Mouse (Mus musculus) lung, postnatal 0 days (tissue): ENCODE data around the gene Pmpca. TPM values are rescaled to one million over a fixed set of nuclear protein-coding genes. Genes with fewer than 3 reads are reported as not detected.
A peak's percentile ranks its signal among the peaks of the same experiment; 100 is the strongest.

Experiments used
- ATAC-seq: fragments of 200-750 bp; cut with Nextera tagmentation; 2 replicates; pipeline ENCODE4 v1.8.0; 2017; ENCODE audit warnings: moderate library complexity
- DNase-seq: peaks from one replicate; pipeline ENCODE4 v3.0.0-alpha.2; 2016; ENCODE audit warnings: low spot score
- H3K27ac ChIP-seq: fragments of 300-500 bp; sonication (generic); 2 replicates; pipeline ENCODE4 v1.5.1; 2014; ENCODE audit warnings: antibody characterized with exemption, mild to moderate bottlenecking, low read length, mixed read lengths
- H3K27me3 ChIP-seq: fragments of 300-500 bp; sonication (generic); replicated peaks from 2 replicates; pipeline ENCODE4 v1.6.1; 2014; ENCODE audit warnings: low read length, mixed read lengths; ENCODE audit not compliant: insufficient read depth
- H3K36me3 ChIP-seq: fragments of 300-500 bp; sonication (generic); 2 replicates; pipeline ENCODE4 v1.6.1; 2014; ENCODE audit warnings: low read length, mixed read lengths; ENCODE audit not compliant: insufficient read depth
- H3K4me1 ChIP-seq: fragments of 300-500 bp; sonication (generic); 2 replicates; pipeline ENCODE4 v1.6.1; 2014; ENCODE audit warnings: antibody characterized with exemption, low read depth, low read length, mixed read lengths; ENCODE audit not compliant: insufficient read depth
- H3K4me2 ChIP-seq: fragments of 300-500 bp; sonication (generic); replicated peaks from 2 replicates; pipeline ENCODE4 v1.6.1; 2014; ENCODE audit warnings: low read depth, mild to moderate bottlenecking, low read length, moderate library complexity, mixed read lengths
- H3K4me3 ChIP-seq: fragments of 300-500 bp; sonication (generic); 2 replicates; pipeline ENCODE4 v1.5.1; 2014; ENCODE audit warnings: low read depth, low read length
- H3K9ac ChIP-seq: fragments of 300-500 bp; sonication (generic); replicated peaks from 2 replicates; pipeline ENCODE4 v1.6.1; 2014; ENCODE audit warnings: low read depth, mild to moderate bottlenecking
- H3K9me3 ChIP-seq: fragments of 300-500 bp; sonication (generic); 2 replicates; pipeline ENCODE4 v1.6.1; 2016; ENCODE audit warnings: low read length, mixed read lengths
- CTCF ChIP-seq: IDR thresholded peaks from 2 replicates; pipeline ENCODE4 v1.5.1; 2016; ENCODE audit warnings: antibody characterized with exemption, mild to moderate bottlenecking
- EP300 ChIP-seq: IDR thresholded peaks from 2 replicates; pipeline ENCODE4 v1.6.1; 2016; ENCODE audit warnings: antibody characterized with exemption, mild to moderate bottlenecking, control low read depth
- WGBS: fragments of 180-500 bp; shearing (Covaris S2); extraction: QIAGEN DNeasy Blood & Tissue Kit; methylation state at CpG from one replicate; pipeline ENCODE4 v1.1.7; 2014; 5-methylcytosine and 5-hydroxymethylcytosine counted together
- polyA plus RNA-seq: library from polyadenylated mRNA; unstranded; fragments of >200 nt; fragmentation: Nextera tagmentation; extraction: Ambion mirVana; gene quantifications from 2 replicates; pipeline ENCODE4 v1.2.1, GENCODE M21; 2015

Gene Pmpca
- polyA plus RNA-seq, 1 experiment from 2014 or later: 39.0 TPM

DNA sequence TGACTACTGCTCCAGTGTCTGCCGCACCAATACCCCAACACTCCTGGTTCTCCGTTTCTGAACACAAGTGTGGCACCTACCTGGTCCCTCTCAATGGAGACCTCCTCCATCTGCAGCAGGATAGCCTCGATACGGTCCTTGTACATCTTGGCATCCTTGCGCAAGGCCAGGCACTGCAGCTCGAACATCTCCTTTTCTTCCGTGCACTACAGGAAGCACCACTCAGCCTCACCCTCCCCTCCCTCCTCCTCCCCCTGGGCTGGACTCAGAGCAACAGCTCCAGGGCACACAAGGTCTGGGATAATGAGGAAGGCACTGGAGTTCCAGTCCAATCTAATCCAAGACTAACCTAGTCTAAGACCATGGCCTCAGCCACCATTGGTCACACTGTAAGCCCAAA is 32.5 kb upstream of the Pmpca start:
- TF ChIP-seq EP300: no peak
- TF ChIP-seq CTCF: no peak
- DNase-seq: peak; percentile 50

DNA sequence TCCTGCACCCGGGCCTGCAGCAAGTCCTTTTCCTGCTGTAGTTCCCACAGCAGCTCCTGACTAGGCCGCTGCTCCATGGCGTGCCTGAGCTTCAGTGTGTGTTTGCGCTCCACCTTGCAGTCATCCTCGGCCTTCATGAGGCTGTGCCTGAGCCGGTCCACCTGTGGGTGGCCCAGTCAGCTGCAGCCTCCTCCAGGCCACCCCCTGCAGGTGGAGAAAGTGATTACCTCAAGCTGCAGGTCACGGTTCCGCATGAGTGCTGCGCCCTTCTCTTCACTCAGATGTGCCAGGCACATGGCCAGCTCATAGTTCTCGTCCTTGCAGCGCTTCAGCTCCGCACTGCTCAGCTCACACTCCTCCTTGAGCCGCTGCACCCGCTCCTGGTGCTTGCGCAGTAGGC is 31.7 kb upstream of the Pmpca start:
- 0 out of 2 replicates have a peak, but pooled peaks have one; percentile 8 for ATAC-seq
- H3K4me2 ChIP-seq: no peak overlapping the region
- H3K4me3 ChIP-seq: no peak overlapping the region
- H3K4me1 ChIP-seq: peaks cover 4% of the 10 kb centered on the region; the same call in 1 of the 2 replicates
- TF ChIP-seq EP300: no peak
- TF ChIP-seq CTCF: peak; percentile 61
- DNase-seq: no peak
- no peak overlapping the region for H3K9ac ChIP-seq
- 46% methylated on average over 15 of the region's 15 CpGs for WGBS
- H3K27me3 ChIP-seq: no peaks in the 10 kb centered on the region
- H3K36me3 ChIP-seq: no peaks in the 10 kb centered on the region
- no peaks in the 10 kb centered on the region for H3K9me3 ChIP-seq
- no peak overlapping the region for H3K27ac ChIP-seq

More for the DNA sequence above, 32.5 kb upstream of the Pmpca start:
- no peaks in the 10 kb centered on the region for H3K36me3 ChIP-seq
- no peaks in the 10 kb centered on the region for H3K27me3 ChIP-seq
- no peak overlapping the region for H3K9ac ChIP-seq
- peak overlapping the region; percentile 6; the same call in 1 of the 2 replicates for H3K4me2 ChIP-seq
- no peak overlapping the region for H3K4me3 ChIP-seq
- peaks cover 6% of the 10 kb centered on the region; the same call in 1 of the 2 replicates for H3K4me1 ChIP-seq
- no peaks in the 10 kb centered on the region for H3K9me3 ChIP-seq
- peak; percentile 18 for ATAC-seq
- WGBS: 57% methylated on average over 7 of the region's 7 CpGs
- no peak overlapping the region for H3K27ac ChIP-seq

DNA sequence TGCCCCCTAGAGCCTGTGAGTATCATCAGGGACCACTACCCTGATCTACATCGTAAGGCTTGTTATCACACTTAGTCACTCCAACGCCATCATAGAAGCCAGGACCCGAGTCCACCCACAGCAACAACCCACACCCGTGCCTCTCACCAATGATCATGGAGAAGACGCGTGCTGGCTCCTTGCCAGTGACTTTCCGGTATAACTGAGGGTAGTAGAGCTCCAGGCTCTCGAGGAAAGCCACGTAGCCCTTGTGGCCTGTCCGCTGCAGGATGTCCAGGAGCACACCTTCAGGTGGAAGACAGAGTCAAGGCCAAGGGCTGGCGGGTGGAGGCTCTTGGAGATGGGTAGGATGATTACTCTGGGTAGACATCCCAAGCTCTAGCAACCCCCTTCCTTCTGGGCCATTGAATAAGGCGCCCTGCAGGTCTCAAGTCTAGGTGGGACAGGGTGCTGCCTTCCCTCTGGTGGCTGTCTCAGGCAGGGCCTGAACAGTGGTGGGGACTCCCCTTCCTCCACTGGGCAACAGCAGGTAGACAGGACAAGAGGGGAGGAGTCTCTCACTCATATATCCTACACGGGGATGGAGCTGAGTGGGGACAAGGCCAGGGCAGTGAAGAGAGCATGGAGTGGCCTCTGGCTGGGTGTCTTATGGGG is 30.3 kb upstream of the Pmpca start:
- ATAC-seq (no peak), DNase-seq (no peak)
- Histone ChIP-seq H3K27ac (no peak overlapping the region), H3K9ac (no peak overlapping the region), H3K4me1 (no peaks in the 10 kb centered on the region), H3K9me3 (no peaks in the 10 kb centered on the region), H3K27me3 (no peaks in the 10 kb centered on the region), H3K4me2 (no peak overlapping the region), H3K4me3 (no peak overlapping the region), H3K36me3 (no peaks in the 10 kb centered on the region)
- 85% methylated on average over 13 of the region's 13 CpGs for WGBS
- TF ChIP-seq EP300 (no peak), CTCF (no peak)

GRCm38 (mm10) chr2:26359983-26360382 is 29.2 kb upstream of the Pmpca start:
- no peaks in the 10 kb centered on the region for H3K9me3 ChIP-seq

DNA sequence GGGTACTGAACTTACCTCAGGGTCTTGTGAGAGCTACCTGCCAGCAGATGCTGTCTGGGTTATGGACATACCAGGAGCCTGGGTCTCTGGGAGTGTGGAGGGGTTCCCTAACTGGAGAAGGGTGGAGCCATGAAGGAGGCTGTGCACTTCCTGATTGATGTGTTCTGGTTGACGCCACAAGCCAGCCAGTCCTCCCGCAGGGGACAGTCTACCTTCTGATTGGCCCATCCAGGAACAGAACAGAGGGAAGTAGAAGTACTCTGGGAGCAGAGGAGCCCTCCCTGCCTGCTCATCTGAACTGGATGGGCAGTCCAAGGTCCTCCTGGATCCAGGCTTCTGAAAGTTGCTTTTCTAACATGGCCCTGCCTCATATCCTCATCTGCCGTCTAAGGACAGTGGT is 28.4 kb upstream of the Pmpca start, which contains the start of gene Card9:
Gene Card9 (minus strand): TSS at position 147 of the 400 bp plus-strand sequence.
- Histone ChIP-seq H3K27me3 (no peaks in the 10 kb centered on the region), H3K36me3 (no peaks in the 10 kb centered on the region), H3K27ac (peak within 1 kb of the TSS; percentile 38; the same call in 1 of the 2 replicates), H3K9ac (no peak within 1 kb of the TSS), H3K4me2 (0 out of 2 replicates have a peak within 1 kb of the TSS, but pooled peaks have one; percentile 11), H3K4me1 (no peaks in the 10 kb centered on the region; the same call in 1 of the 2 replicates), H3K9me3 (no peaks in the 10 kb centered on the region), H3K4me3 (no peak within 1 kb of the TSS)
- ATAC-seq: peak; percentile 13; the same call in 1 of the 2 replicates
- WGBS: 33% methylated on average over 3 of the region's 3 CpGs
- DNase-seq: peak; percentile 32
- no peak for TF ChIP-seq CTCF
- TF ChIP-seq EP300: no peak

More at GRCm38 (mm10) chr2:26359983-26360382, 29.2 kb upstream of the Pmpca start:
- H3K27ac ChIP-seq: no peak overlapping the region
- H3K36me3 ChIP-seq: no peaks in the 10 kb centered on the region
- no peak overlapping the region for H3K9ac ChIP-seq
- DNase-seq (peak; percentile 66), ATAC-seq (peak; percentile 49)
- WGBS: 42% methylated on average over 6 of the region's 6 CpGs
- no peaks in the 10 kb centered on the region; the same call in 1 of the 2 replicates for H3K4me1 ChIP-seq
- H3K27me3 ChIP-seq: no peaks in the 10 kb centered on the region
- TF ChIP-seq CTCF: no peak
- TF ChIP-seq EP300: no peak
- H3K4me3 ChIP-seq: no peak overlapping the region
- H3K4me2 ChIP-seq: 0 out of 2 replicates have a peak overlapping the region, but pooled peaks have one; percentile 11

GRCm38 (mm10) chr2:26362991-26363390 is 26.1 kb upstream of the Pmpca start:
- peaks cover 14% of the 10 kb centered on the region; the same call in 1 of the 2 replicates for H3K36me3 ChIP-seq
- 84% methylated on average over 5 of the region's 5 CpGs for WGBS

More at GRCm38 (mm10) chr2:26362991-26363390, 26.1 kb upstream of the Pmpca start:
- H3K4me2 ChIP-seq: no peak overlapping the region
- H3K4me1 ChIP-seq: no peaks in the 10 kb centered on the region; the same call in 1 of the 2 replicates
- no peaks in the 10 kb centered on the region for H3K27me3 ChIP-seq
- H3K9me3 ChIP-seq: no peaks in the 10 kb centered on the region
- TF ChIP-seq EP300 (no peak), CTCF (no peak)
- ATAC-seq (no peak), DNase-seq (no peak)
- H3K4me3 ChIP-seq: no peak overlapping the region
- no peak overlapping the region for H3K27ac ChIP-seq
- no peak overlapping the region for H3K9ac ChIP-seq
